8 mouse cellular contexts compared by ENCODE assay signal in genomic region chr19:46598720-46599252, GRCm38 (mm10). TPM values are rescaled to one million over a fixed set of nuclear protein-coding genes. Genes with fewer than 3 reads are reported as not detected.
DNase-seq lines count a peak whose midpoint lies in the region; ATAC-seq and TF ChIP-seq lines count a peak whose summit lies in the region.

Gene Wbp1l, plus strand, starts transcription at chr19:46599084.

- peak; percentile 100 for ATAC-seq in forebrain, embryonic 12.5 days (ENCODE audit: low FRiP score)
- ATAC-seq in heart, postnatal 0 days (ENCODE audit: insufficient read depth, low read depth): peak; percentile 99
- peak; percentile 97 for ATAC-seq in liver, embryonic 16.5 days (ENCODE audit: low read depth)
- peak; percentile 99 for ATAC-seq in neural tube, embryonic 13.5 days (ENCODE audit: low read depth)

- no peaks in the 10 kb centered on the region for H3K27me3 ChIP-seq in E14TG2a.4 (ENCODE audit: insufficient read depth, low read length)
- no peaks in the 10 kb centered on the region for H3K27me3 ChIP-seq in forebrain, embryonic 12.5 days
- H3K27me3 ChIP-seq in heart, postnatal 0 days (ENCODE audit: control insufficient read depth, insufficient read depth, low read length): no peaks in the 10 kb centered on the region
- no peaks in the 10 kb centered on the region for H3K27me3 ChIP-seq in liver, embryonic 16.5 days (ENCODE audit: control insufficient read depth, insufficient read depth, low read depth, low read length)
- no peaks in the 10 kb centered on the region for H3K27me3 ChIP-seq in neural tube, embryonic 13.5 days
- no peaks in the 10 kb centered on the region for H3K27me3 ChIP-seq in testis, adult 2 months (ENCODE audit: control insufficient read depth, insufficient read depth, low read length)

- TF ChIP-seq CTCF in E14TG2a.4 (conservative IDR thresholded peaks at IDR 0.05; ENCODE audit: low read length): no peak
- no peak for TF ChIP-seq CTCF in heart, postnatal 0 days (IDR thresholded peaks at IDR 0.05; ENCODE audit: low read depth)
- no peak for TF ChIP-seq CTCF in testis, adult 2 months (IDR thresholded peaks at IDR 0.05; ENCODE audit: control insufficient read depth, insufficient read depth, insufficient replicate concordance, low read depth, low read length)

- WGBS in forebrain, embryonic 12.5 days: under 1% methylated on average over 21 of the region's 22 CpGs
- WGBS in heart, postnatal 0 days: under 1% methylated on average over 20 of the region's 22 CpGs
- WGBS in liver, embryonic 16.5 days (ENCODE audit: insufficient replicate concordance): 0% methylated on average over 22 of the region's 22 CpGs
- under 1% methylated on average over 22 of the region's 22 CpGs for WGBS in neural tube, embryonic 13.5 days

- peaks cover 46% of the 10 kb centered on the region for H3K4me1 ChIP-seq in E14TG2a.4 (replicated peaks; ENCODE audit: low read depth, low read length)
- peaks cover 19% of the 10 kb centered on the region for H3K4me1 ChIP-seq in forebrain, embryonic 12.5 days
- peaks cover 3% of the 10 kb centered on the region; the same call in 1 of the 2 replicates for H3K4me1 ChIP-seq in heart, postnatal 0 days (ENCODE audit: control insufficient read depth, insufficient read depth)
- H3K4me1 ChIP-seq in liver, embryonic 16.5 days (ENCODE audit: control insufficient read depth, low read depth, low read length): peaks cover 30% of the 10 kb centered on the region
- peaks cover 26% of the 10 kb centered on the region for H3K4me1 ChIP-seq in neural tube, embryonic 13.5 days (replicated peaks)
- H3K4me1 ChIP-seq in testis, adult 2 months (ENCODE audit: control insufficient read depth, insufficient read depth, low read length): peaks cover 15% of the 10 kb centered on the region

- TF ChIP-seq EP300 in heart, postnatal 0 days (IDR thresholded peaks at IDR 0.05; ENCODE audit: low read depth): peak; percentile 41; the same call in 1 of the 2 replicates

- H3K27ac ChIP-seq in forebrain, embryonic 12.5 days: peak within 1 kb of the TSS; percentile 31; the same call in 1 of the 2 replicates
- peak within 1 kb of the TSS; percentile 80 for H3K27ac ChIP-seq in heart, postnatal 0 days (ENCODE audit: low read depth)
- peak within 1 kb of the TSS; percentile 70 for H3K27ac ChIP-seq in liver, embryonic 16.5 days (ENCODE audit: low read length)
- H3K27ac ChIP-seq in neural tube, embryonic 13.5 days (replicated peaks): peak within 1 kb of the TSS; percentile 74
- peak within 1 kb of the TSS; percentile 46 for H3K27ac ChIP-seq in testis, adult 2 months (ENCODE audit: control insufficient read depth, insufficient read depth, low read depth, low read length)

- peak within 1 kb of the TSS; percentile 81 for H3K9ac ChIP-seq in forebrain, embryonic 12.5 days
- H3K9ac ChIP-seq in heart, postnatal 0 days (replicated peaks; ENCODE audit: low read depth, low read length): peak within 1 kb of the TSS; percentile 68
- H3K9ac ChIP-seq in liver, embryonic 16.5 days (ENCODE audit: low read depth, low read length): peak within 1 kb of the TSS; percentile 80
- H3K9ac ChIP-seq in neural tube, embryonic 13.5 days: peak within 1 kb of the TSS; percentile 80

- no peaks in the 10 kb centered on the region for H3K9me3 ChIP-seq in E14TG2a.4 (ENCODE audit: low read length)
- no peaks in the 10 kb centered on the region for H3K9me3 ChIP-seq in forebrain, embryonic 12.5 days
- H3K9me3 ChIP-seq in heart, postnatal 0 days (replicated peaks; ENCODE audit: control insufficient read depth, low read length): no peaks in the 10 kb centered on the region
- H3K9me3 ChIP-seq in liver, embryonic 16.5 days (replicated peaks; ENCODE audit: control insufficient read depth, low read length): no peaks in the 10 kb centered on the region
- no peaks in the 10 kb centered on the region for H3K9me3 ChIP-seq in neural tube, embryonic 13.5 days

- peak; percentile 96 for DNase-seq in c-Kit-positive CD71-positive TER-119-positive erythroid progenitor cells, embryonic 14.5 days (ENCODE audit: low spot score)
- peak; percentile 99 for DNase-seq in heart, postnatal 0 days (ENCODE audit: low spot score)
- DNase-seq in kidney, postnatal 4 days: peak; percentile 96 to 98

- peak within 1 kb of the TSS; percentile 97 for H3K4me2 ChIP-seq in forebrain, embryonic 12.5 days
- H3K4me2 ChIP-seq in heart, postnatal 0 days (ENCODE audit: low read depth, low read length): peak within 1 kb of the TSS; percentile 96
- H3K4me2 ChIP-seq in liver, embryonic 16.5 days (ENCODE audit: low read depth, low read length): peak within 1 kb of the TSS; percentile 65
- H3K4me2 ChIP-seq in neural tube, embryonic 13.5 days: peak within 1 kb of the TSS; percentile 98

- peak within 1 kb of the TSS; percentile 98 for H3K4me3 ChIP-seq in E14TG2a.4 (replicated peaks; ENCODE audit: low read length)
- peak within 1 kb of the TSS; percentile 95 for H3K4me3 ChIP-seq in forebrain, embryonic 12.5 days (replicated peaks)
- peak within 1 kb of the TSS; percentile 99 for H3K4me3 ChIP-seq in heart, postnatal 0 days (ENCODE audit: low read depth, low read length)
- H3K4me3 ChIP-seq in liver, embryonic 16.5 days (ENCODE audit: low read depth, low read length): peak within 1 kb of the TSS; percentile 83
- H3K4me3 ChIP-seq in neural tube, embryonic 13.5 days: peak within 1 kb of the TSS; percentile 90
- H3K4me3 ChIP-seq in testis, adult 2 months (ENCODE audit: control insufficient read depth, low read depth, low read length): peak within 1 kb of the TSS; percentile 91

- TF ChIP-seq POLR2A in testis, adult 2 months (IDR thresholded peaks at IDR 0.05; ENCODE audit: control insufficient read depth, low read depth, low read length): peak; percentile 30; the same call in 1 of the 2 replicates

- H3K36me3 ChIP-seq in E14TG2a.4 (ENCODE audit: insufficient read depth, low read length): peaks cover 19% of the 10 kb centered on the region
- peaks cover 6% of the 10 kb centered on the region; the same call in 1 of the 2 replicates for H3K36me3 ChIP-seq in forebrain, embryonic 12.5 days (replicated peaks)
- peaks cover 16% of the 10 kb centered on the region; the same call in 1 of the 2 replicates for H3K36me3 ChIP-seq in heart, postnatal 0 days (replicated peaks; ENCODE audit: control insufficient read depth, insufficient read depth, low read length)
- H3K36me3 ChIP-seq in liver, embryonic 16.5 days (ENCODE audit: control insufficient read depth, insufficient read depth): peaks cover 6% of the 10 kb centered on the region; the same call in 1 of the 2 replicates
- H3K36me3 ChIP-seq in neural tube, embryonic 13.5 days: peaks cover 32% of the 10 kb centered on the region
- no peaks in the 10 kb centered on the region for H3K36me3 ChIP-seq in testis, adult 2 months (ENCODE audit: control insufficient read depth, insufficient read depth, low read length)

RNA-seq across cellular contexts. Expression of gene Wbp1l, which starts in this region (rescaled TPM):
- 43.2 and 44.5 TPM in 2 replicates for polyA plus RNA-seq in forebrain, embryonic 12.5 days (2016; fragmentation: Nextera tagmentation; extraction: Ambion mirVana)
- 72.8 and 89.7 TPM in 2 replicates for total RNA-seq in heart, postnatal 0 days (2014; rRNA removed; ENCODE audit: low replicate concordance)
- 34.4 and 36.4 TPM in 2 replicates for polyA plus RNA-seq in heart, postnatal 0 days (2015; fragmentation: Nextera tagmentation; extraction: Ambion mirVana)
- polyA plus RNA-seq in liver, embryonic 16.5 days (2015; fragmentation: Nextera tagmentation; extraction: Ambion mirVana): 24.8 and 31.5 TPM in 2 replicates
- 38.0 and 43.2 TPM in 2 replicates for polyA plus RNA-seq in neural tube, embryonic 13.5 days (2015; fragmentation: Nextera tagmentation; extraction: Ambion mirVana)
- 16.9 and 17.1 TPM in 2 replicates for polyA plus RNA-seq in testis, adult 2 months (2012; rRNA removed)

Comparison
In these comparisons a context has a peak if more than half of its experiments do, and no peak if none do; other contexts are left out.
1. Peak in every context shown above with its lines: DNase-seq, ATAC-seq, H3K4me3 ChIP-seq and H3K27ac ChIP-seq.